Mouse (Mus musculus) midbrain, embryonic 11.5 days (tissue): ENCODE data around the gene Itpkc. TPM values are rescaled to one million over a fixed set of nuclear protein-coding genes. Genes with fewer than 3 reads are reported as not detected.

ENCODE experiments used
- ATAC-seq: fragments of 200-750 bp; cut with Nextera tagmentation; 2 replicates; pipeline ENCODE4 v1.8.0; 2017; ENCODE audit warnings: moderate TSS enrichment, moderate library complexity; ENCODE audit not compliant: low FRiP score
- DNase-seq: peaks from one replicate; pipeline ENCODE4 v3.0.0; 2015; ENCODE audit warnings: low spot score; ENCODE audit errors: missing footprints
- H3K27ac ChIP-seq: fragments of 300-500 bp; sonication (generic); 2 replicates; pipeline ENCODE4 v1.5.1; 2014; ENCODE audit warnings: low read depth, low read length
- H3K27me3 ChIP-seq: fragments of 300-500 bp; sonication (generic); 2 replicates; pipeline ENCODE4 v1.6.1; 2014; ENCODE audit warnings: mild to moderate bottlenecking, low read length, moderate library complexity, mixed read lengths; ENCODE audit not compliant: control insufficient read depth, insufficient read depth
- H3K36me3 ChIP-seq: fragments of 300-500 bp; sonication (generic); 2 replicates; pipeline ENCODE4 v1.6.1; 2014; ENCODE audit warnings: mild to moderate bottlenecking, low read length, moderate library complexity, mixed read lengths; ENCODE audit not compliant: control insufficient read depth, insufficient read depth
- H3K4me1 ChIP-seq: fragments of 300-500 bp; sonication (generic); 2 replicates; pipeline ENCODE4 v1.6.1; 2014; ENCODE audit warnings: low read length; ENCODE audit not compliant: control insufficient read depth, insufficient read depth
- H3K4me2 ChIP-seq: fragments of 300-500 bp; sonication (generic); 2 replicates; pipeline ENCODE4 v1.6.1; 2014; ENCODE audit warnings: mild to moderate bottlenecking, moderate library complexity
- H3K4me3 ChIP-seq: fragments of 300-500 bp; sonication (generic); 2 replicates; pipeline ENCODE4 v1.5.1; 2014; ENCODE audit warnings: low read depth, low read length
- H3K9ac ChIP-seq: fragments of 300-500 bp; sonication (generic); 2 replicates; pipeline ENCODE4 v1.6.1; 2014; ENCODE audit warnings: low read length
- H3K9me3 ChIP-seq: fragments of 300-500 bp; sonication (generic); 2 replicates; pipeline ENCODE4 v1.6.1; 2016; ENCODE audit warnings: low read length; ENCODE audit not compliant: control insufficient read depth
- WGBS: fragments of 180-500 bp; shearing (Covaris S2); extraction: QIAGEN DNeasy Blood & Tissue Kit; methylation state at CpG from one replicate; pipeline ENCODE4 v1.1.7; 2014; 5-methylcytosine and 5-hydroxymethylcytosine counted together
- polyA plus RNA-seq: library from polyadenylated mRNA; unstranded; fragments of >200 nt; fragmentation: Nextera tagmentation; extraction: Ambion mirVana; gene quantifications from 2 replicates; pipeline ENCODE4 v1.2.1, GENCODE M21; 2014

Itpkc gene
- polyA plus RNA-seq, 1 experiment from 2014 or later, result 5.0 TPM

DNA sequence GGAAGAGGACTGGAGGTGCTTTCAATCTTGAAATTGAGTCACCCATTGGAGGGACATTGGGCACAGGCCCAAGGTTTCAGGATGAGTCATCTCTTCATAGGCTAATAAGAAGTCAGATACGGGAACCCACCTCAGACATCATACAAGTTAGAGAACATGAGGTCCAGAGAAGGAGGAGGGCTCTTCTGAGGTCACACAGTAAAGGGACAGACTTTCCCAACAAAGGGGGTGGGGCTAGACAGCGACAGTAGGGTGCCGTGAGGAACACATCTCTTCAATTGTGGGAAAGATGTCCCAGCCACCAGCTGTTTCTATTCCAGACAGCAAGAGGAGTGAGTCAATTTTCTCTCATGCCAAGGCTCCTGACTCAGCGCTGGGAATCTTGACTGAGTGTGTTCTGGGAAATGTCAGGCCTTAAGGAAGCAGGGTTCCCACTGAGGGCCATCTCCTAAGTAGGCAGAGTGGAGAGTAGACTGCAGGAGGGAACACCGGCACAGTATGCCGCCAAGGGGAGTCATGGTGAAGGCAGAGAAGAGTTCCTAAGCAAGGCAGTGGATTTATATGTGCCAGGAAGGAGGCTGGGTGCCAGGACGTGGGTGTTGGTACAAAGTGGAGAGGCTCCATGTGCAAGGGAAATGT lies 3.4 kb upstream of the Itpkc start:
- Histone ChIP-seq H3K36me3 (no peaks in the 10 kb centered on the region), H3K4me1 (peaks cover 15% of the 10 kb centered on the region), H3K9me3 (no peaks in the 10 kb centered on the region), H3K9ac (no peak overlapping the region), H3K4me2 (no peak overlapping the region), H3K4me3 (no peak overlapping the region), H3K27me3 (no peaks in the 10 kb centered on the region), H3K27ac (no peak overlapping the region)
- no peak for DNase-seq
- 81% methylated on average over 7 of the region's 7 CpGs for WGBS
- no peak for ATAC-seq

DNA sequence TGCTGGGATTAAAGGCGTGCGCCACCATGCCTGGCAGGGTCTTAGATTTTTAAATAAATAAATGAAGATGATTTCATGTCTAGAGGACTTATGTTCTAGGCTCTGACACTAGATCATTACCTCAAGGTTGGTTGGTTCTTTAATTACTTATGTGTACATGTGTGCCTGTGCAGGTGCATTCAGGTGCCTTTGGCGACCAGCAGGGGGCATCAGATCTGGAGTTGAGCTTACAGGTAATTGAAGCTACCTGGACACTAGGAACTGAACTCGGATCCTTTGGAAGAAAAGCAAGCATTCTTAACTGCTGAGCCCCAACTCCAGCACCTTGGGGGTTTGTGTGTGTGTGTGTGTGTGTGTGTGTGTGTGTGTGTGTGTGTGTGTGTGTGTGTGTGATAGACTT lies 2.3 kb upstream of the Itpkc start:
- 78% methylated on average over 4 of the region's 4 CpGs for WGBS

DNA sequence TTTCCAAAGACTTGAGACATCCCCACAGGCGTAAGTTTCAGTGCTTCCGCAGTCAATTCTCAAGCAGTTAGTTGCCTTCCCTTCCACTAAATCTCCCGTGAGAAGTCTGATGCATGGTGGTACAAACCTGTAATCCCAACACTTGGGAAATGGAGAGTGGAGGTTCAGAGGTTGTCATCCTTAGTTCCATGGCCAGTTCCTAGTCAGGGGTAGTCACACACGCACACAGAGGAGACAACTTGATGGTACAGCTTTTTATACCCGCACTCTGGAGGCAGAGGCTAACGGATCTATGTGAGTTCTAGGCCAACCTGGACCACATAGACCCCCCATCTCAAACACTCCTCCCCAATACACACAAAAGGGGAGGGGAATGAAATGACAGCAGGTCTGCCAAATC lies 404 bp upstream of the Itpkc start:
- H3K36me3 ChIP-seq, result no peaks in the 10 kb centered on the region
- H3K4me3 ChIP-seq, result peak overlapping the region; percentile 79
- no peak for DNase-seq
- H3K9me3 ChIP-seq, result no peaks in the 10 kb centered on the region
- no peaks in the 10 kb centered on the region for H3K27me3 ChIP-seq
- 16% methylated on average over 6 of the region's 6 CpGs for WGBS
- H3K27ac ChIP-seq, result peak overlapping the region; percentile 60
- H3K4me2 ChIP-seq, result peak overlapping the region; percentile 66
- ATAC-seq, result no peak
- peak overlapping the region; percentile 80 for H3K9ac ChIP-seq
- H3K4me1 ChIP-seq, result peaks cover 34% of the 10 kb centered on the region

More for the DNA sequence above, 2.3 kb upstream of the Itpkc start:
- H3K4me3 ChIP-seq, result no peak overlapping the region
- H3K9me3 ChIP-seq, result no peaks in the 10 kb centered on the region
- ATAC-seq, result no peak
- no peak overlapping the region for H3K27ac ChIP-seq
- H3K27me3 ChIP-seq, result no peaks in the 10 kb centered on the region
- H3K4me1 ChIP-seq, result peaks cover 22% of the 10 kb centered on the region
- H3K36me3 ChIP-seq, result no peaks in the 10 kb centered on the region
- DNase-seq, result no peak
- no peak overlapping the region for H3K4me2 ChIP-seq
- H3K9ac ChIP-seq, result no peak overlapping the region

DNA sequence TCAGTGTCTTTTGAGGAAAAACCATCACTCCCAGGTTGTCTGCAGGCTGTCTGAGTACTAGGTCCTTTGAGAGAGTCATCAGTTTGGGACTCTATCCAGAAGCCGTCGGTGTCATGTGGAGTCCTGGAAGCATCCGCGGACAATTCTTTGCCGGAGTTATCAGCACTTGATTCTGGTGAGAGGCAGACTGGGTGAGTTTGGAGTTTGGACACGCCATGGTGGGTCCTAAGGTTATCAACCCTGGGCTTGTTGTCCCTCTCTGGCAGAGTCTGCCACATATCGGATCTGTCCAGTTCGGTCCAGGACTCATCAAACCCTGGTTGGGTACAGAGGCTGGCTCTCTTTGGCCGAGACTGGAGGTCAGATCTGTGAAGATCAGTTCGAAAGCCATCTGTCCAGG lies 785 bp downstream of the Itpkc start:
- H3K4me1 ChIP-seq, result peaks cover 28% of the 10 kb centered on the region
- no peaks in the 10 kb centered on the region for H3K36me3 ChIP-seq
- DNase-seq (peak; percentile 89), ATAC-seq (no peak; the same call in 1 of the 2 replicates)
- peak overlapping the region; percentile 66 for H3K4me2 ChIP-seq
- no peaks in the 10 kb centered on the region for H3K9me3 ChIP-seq
- peak overlapping the region; percentile 79 for H3K4me3 ChIP-seq
- no peak overlapping the region for H3K27ac ChIP-seq
- peak overlapping the region; percentile 80 for H3K9ac ChIP-seq
- H3K27me3 ChIP-seq, result no peaks in the 10 kb centered on the region
- 4% methylated on average over 10 of the region's 10 CpGs for WGBS

DNA sequence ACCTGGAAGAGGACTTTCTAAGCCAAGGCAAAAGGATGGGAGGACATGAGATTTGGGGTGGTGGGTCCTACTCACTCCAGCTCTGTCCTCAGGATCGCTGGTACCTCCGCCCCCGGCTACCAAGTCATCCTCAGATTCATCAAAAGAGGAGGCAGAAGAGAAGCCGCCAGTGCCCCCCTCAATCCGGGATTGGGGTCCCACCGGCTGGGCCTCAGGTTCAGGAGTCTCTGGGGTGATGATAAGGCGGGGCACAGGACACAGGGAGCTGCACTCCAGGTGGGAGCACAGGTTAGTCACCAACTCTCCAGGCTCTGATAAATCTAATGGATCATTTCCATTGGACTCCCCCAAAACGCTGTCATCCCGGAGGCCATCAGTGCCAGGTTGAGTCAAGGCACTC lies 1.2 kb downstream of the Itpkc start:
- no peak for ATAC-seq
- Histone ChIP-seq H3K9me3 (no peaks in the 10 kb centered on the region), H3K27ac (no peak overlapping the region), H3K27me3 (no peaks in the 10 kb centered on the region), H3K4me3 (peak overlapping the region; percentile 79), H3K4me1 (peaks cover 28% of the 10 kb centered on the region), H3K4me2 (peak overlapping the region; percentile 66), H3K36me3 (no peaks in the 10 kb centered on the region), H3K9ac (peak overlapping the region; percentile 80)
- WGBS, result 42% methylated on average over 9 of the region's 9 CpGs
- no peak for DNase-seq

DNA sequence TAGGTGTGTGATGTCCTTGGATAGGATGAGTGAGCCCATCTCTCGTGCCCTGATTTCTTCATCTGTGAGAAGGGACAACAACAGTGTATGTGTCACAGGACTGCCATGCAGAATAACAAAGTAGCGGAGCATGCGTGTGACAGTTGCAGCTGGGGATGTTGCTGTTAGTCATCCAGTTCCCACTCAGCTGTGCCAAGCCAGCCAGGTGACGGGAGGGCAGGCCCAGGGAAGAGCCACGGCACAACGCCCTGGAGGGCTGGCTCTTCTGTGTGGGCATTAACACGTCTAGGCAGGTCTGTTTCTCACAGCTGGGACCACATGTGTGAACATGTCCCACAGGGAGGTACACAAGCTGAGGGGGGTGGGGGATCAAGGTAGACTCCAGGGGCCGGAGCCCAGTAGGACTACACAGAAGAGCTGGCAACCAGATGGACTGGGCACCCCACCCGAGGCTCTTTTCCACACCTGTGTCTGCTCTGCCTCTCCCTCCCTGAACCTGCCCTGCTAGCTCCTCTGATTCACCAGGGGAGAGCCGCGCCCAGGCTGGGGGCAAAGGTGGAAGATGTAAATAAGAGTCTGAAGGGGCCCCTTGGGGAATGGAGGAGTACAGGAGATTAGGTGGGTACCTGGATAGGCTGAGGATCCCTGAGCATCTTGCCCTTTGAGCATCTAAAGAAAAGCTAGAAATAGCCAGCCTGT lies 3.4 kb downstream of the Itpkc start:
- H3K4me3 ChIP-seq, result no peak overlapping the region
- WGBS, result 80% methylated on average over 11 of the region's 11 CpGs
- peaks cover 28% of the 10 kb centered on the region for H3K4me1 ChIP-seq
- no peak overlapping the region for H3K4me2 ChIP-seq
- no peaks in the 10 kb centered on the region for H3K9me3 ChIP-seq
- no peak overlapping the region for H3K27ac ChIP-seq
- H3K36me3 ChIP-seq, result 0 out of 2 replicates have a peak, but pooled peaks cover 2% of the 10 kb centered on the region
- DNase-seq (no peak), ATAC-seq (no peak)
- 0 out of 2 replicates have a peak overlapping the region, but pooled peaks have one; percentile 21 for H3K9ac ChIP-seq
- no peaks in the 10 kb centered on the region for H3K27me3 ChIP-seq

DNA sequence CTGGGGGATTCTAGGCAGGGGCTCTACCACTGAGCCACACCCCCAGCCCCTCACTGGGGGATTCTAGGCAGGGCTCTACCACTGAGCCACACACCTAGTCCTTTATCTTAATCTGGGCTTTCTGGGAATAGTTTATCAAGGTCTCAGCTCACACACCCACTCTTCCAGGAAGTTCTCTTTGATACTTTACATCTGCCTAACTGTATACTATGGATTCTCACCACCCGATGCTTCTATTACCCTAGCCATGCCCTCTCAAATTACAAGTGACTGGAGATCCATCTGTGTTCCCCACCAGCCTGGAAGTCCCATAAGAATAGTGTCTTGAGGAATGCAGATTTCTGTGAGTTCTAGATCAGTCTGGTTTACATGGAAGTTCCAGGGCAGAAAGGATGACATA lies 5.9 kb downstream of the Itpkc start:
- Histone ChIP-seq H3K36me3 (0 out of 2 replicates have a peak, but pooled peaks cover 2% of the 10 kb centered on the region), H3K9ac (no peak overlapping the region), H3K4me3 (no peak overlapping the region), H3K4me2 (no peak overlapping the region), H3K27ac (no peak overlapping the region), H3K27me3 (no peaks in the 10 kb centered on the region), H3K4me1 (peaks cover 27% of the 10 kb centered on the region), H3K9me3 (no peaks in the 10 kb centered on the region)
- WGBS, result 90% methylated on average over 1 of the region's 1 CpGs
- ATAC-seq (no peak), DNase-seq (no peak)

DNA sequence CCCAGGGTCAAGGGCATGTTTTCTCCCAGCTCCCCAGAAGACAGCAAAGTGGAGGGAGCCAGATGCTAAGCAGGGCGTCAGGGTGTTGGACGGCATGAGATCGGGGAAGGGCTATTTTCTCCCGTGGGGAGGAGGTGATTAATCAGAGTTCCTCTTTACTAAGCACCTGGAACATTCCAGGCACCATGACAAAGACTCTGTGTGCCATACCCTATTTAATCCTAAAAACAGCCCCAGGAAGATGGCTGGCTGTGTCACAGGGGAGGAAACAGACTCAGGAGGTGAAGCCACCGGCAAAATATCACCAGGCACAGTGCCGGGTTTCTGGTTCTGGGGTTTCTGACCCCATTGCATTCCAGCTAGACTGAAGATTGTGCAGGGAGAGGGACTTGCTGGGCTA lies 6.5 kb downstream of the Itpkc start:
- Histone ChIP-seq H3K9me3 (no peaks in the 10 kb centered on the region), H3K4me2 (no peak overlapping the region), H3K9ac (no peak overlapping the region), H3K4me3 (no peak overlapping the region), H3K27ac (no peak overlapping the region), H3K36me3 (0 out of 2 replicates have a peak, but pooled peaks cover 4% of the 10 kb centered on the region), H3K27me3 (no peaks in the 10 kb centered on the region), H3K4me1 (peaks cover 21% of the 10 kb centered on the region)
- no peak for DNase-seq
- no peak for ATAC-seq
- WGBS, result 89% methylated on average over 6 of the region's 6 CpGs

DNA sequence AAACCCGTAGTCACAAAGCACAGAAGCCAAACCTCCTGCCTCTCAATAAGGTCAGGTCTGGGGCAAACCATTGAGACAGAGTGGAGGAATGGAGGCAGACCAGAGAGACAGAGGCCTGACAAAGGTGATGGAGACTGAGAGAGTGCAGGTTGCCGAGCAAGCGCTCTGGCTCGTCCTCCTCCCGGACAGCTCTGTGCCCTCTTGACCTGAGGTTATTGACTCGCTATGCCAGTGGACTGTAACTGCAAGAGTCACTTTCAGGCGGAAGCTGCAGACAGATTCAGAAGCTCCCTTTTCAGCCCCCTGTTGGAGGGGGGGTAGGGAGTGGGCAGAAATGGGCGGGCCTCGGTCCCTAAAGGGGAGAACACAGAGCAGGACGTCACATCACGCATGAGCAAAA lies 8.5 kb downstream of the Itpkc start:
- no peak overlapping the region for H3K4me2 ChIP-seq
- H3K36me3 ChIP-seq, result 0 out of 2 replicates have a peak, but pooled peaks cover 5% of the 10 kb centered on the region
- no peak overlapping the region for H3K9ac ChIP-seq
- H3K9me3 ChIP-seq, result no peaks in the 10 kb centered on the region
- WGBS, result 80% methylated on average over 11 of the region's 11 CpGs
- DNase-seq (no peak), ATAC-seq (no peak)
- no peak overlapping the region for H3K27ac ChIP-seq
- H3K4me1 ChIP-seq, result peaks cover 4% of the 10 kb centered on the region; the same call in 1 of the 2 replicates
- H3K4me3 ChIP-seq, result no peak overlapping the region
- no peaks in the 10 kb centered on the region for H3K27me3 ChIP-seq
